Mouse (Mus musculus) lung, adult 2 months (tissue): ENCODE data around the gene Rhoc. TPM values are rescaled to one million over a fixed set of nuclear protein-coding genes. Genes with fewer than 3 reads are reported as not detected.
A peak's percentile ranks its signal among the peaks of the same experiment; 100 is the strongest.

Experiments used
- DNase-seq: peaks from one replicate; pipeline ENCODE4 v3.0.0; 2022
- H3K4me1 ChIP-seq: fragments of 200-500 bp; 2 replicates; pipeline ENCODE4 v1.6.1; 2011; ENCODE audit warnings: low read length; ENCODE audit not compliant: control insufficient read depth, insufficient read depth
- H3K4me3 ChIP-seq: fragments of 200-500 bp; replicated peaks from 2 replicates; pipeline ENCODE3; 2011; ENCODE audit warnings: low read depth, mild to moderate bottlenecking, control low read depth, low read length; ENCODE audit errors: extremely low read depth
- CTCF ChIP-seq: fragments of 200-500 bp; IDR thresholded peaks from 2 replicates; pipeline ENCODE4 v1.5.1; 2011; ENCODE audit warnings: mild to moderate bottlenecking, low read length, control low read depth; ENCODE audit not compliant: insufficient read depth
- POLR2A ChIP-seq: fragments of 200-500 bp; IDR thresholded peaks from 2 replicates; pipeline ENCODE4 v1.6.1; 2011; ENCODE audit warnings: low read depth, mild to moderate bottlenecking, control low read depth, low read length, borderline replicate concordance; ENCODE audit errors: extremely low read depth
- WGBS: fragments of 180-500 bp; shearing (Covaris S2); methylation state at CpG from one replicate; pipeline ENCODE4 v1.1.7; 2018; 5-methylcytosine and 5-hydroxymethylcytosine counted together
- polyA plus RNA-seq: library from polyadenylated mRNA; depleted of rRNA; stranded (reverse); fragments of >200 nt; gene quantifications from 2 replicates; pipeline ENCODE4 v1.2.3, GENCODE M21; 2012

Rhoc gene
- polyA plus RNA-seq, 1 experiment: 140 TPM

DNA sequence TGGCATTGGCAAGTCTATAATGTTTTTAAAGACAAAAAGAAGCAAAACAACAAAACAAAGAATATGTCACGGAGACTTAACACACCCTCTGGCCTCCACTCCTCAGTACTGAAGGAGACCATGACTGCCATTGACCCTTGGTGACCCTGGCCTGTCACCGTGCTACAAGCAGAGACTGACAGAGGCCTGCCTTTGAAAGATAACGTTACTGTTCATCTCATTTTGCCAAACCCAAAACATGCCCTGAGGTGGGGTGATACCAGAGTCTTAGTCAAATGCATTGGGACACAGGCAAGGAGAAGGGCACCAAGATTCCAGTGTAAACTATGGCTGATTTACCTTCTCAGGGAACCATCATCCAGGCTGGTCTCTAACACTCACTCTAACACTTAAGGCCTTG is 19.0 kb upstream of the Rhoc start:
- WGBS: 66% methylated on average over 3 of the region's 3 CpGs
- Histone ChIP-seq H3K4me3 (no peak overlapping the region), H3K4me1 (no peaks in the 10 kb centered on the region)
- TF ChIP-seq POLR2A (no peak), CTCF (no peak)
- DNase-seq: no peak

DNA sequence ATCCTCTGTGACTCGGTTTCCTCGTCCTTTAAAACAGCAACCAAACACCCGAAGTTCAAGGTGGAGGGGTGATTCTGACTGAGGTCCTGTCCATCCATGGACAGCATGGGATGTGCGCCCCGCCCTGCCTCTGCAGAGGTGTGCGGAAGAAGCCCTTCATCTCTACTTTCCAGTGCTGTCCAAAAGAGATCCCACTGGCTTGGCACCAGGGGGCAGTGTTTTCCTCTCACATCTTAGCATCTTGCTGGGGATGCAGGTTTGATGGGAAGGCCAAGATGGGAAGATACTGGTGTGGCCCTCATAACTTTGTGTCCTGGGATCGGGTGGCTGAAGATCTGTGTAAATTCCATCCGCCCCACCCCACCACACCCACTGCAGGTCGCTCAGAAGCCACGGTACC is 18.1 kb upstream of the Rhoc start:
- peak; percentile 60 for DNase-seq
- 62% methylated on average over 10 of the region's 10 CpGs for WGBS
- no peaks in the 10 kb centered on the region for H3K4me1 ChIP-seq

DNA sequence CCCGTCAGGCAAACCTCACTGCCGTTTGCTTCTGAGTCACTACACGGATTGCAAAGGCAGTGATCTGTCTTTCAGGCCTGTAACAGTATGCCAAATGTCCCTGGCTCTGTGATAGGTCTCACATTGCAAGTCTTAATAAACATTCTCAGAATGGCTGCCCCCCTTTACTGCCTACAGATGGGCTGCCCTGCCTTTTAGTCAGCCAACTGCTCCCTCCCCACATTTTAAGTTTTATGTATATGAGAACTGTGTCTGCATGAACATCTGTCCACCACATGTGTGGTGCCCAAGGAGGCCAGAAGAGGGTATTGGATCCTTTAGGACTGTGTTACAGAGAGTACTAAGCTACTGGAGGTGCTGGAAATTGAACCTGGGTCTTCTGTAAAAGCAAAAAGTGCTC is 17.3 kb upstream of the Rhoc start:
- Histone ChIP-seq H3K4me3 (no peak overlapping the region), H3K4me1 (no peaks in the 10 kb centered on the region)
- TF ChIP-seq POLR2A (no peak), CTCF (no peak)
- no peak for DNase-seq
- WGBS: 62% methylated on average over 3 of the region's 3 CpGs

More for the DNA sequence above, 18.1 kb upstream of the Rhoc start:
- H3K4me3 ChIP-seq: no peak overlapping the region
- TF ChIP-seq CTCF (peak; percentile 70), POLR2A (no peak)

DNA sequence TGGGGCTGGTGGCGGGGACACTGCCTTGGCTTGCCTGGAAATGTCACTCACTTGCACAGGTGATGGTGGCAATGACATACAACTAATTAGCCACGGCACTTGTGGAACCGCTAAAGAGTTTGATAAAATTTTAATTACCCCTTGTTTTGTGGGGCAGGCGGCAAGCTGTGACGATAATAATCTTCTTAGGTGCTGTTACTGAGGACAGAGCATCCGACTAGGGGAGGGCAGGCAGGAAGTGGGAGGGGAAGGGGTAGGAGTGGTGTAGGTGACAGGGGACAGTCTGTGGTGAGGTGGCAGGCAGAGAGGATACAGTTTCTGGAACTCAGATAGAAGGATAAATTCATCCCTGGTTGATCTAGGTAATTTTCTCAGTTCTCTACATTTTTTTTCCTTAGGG is 16.7 kb upstream of the Rhoc start:
- H3K4me3 ChIP-seq: no peak overlapping the region
- TF ChIP-seq POLR2A: no peak
- TF ChIP-seq CTCF: no peak
- no peak for DNase-seq
- no peaks in the 10 kb centered on the region for H3K4me1 ChIP-seq
- whole genome bisulfite sequencing: 58% methylated on average over 6 of the region's 6 CpGs

DNA sequence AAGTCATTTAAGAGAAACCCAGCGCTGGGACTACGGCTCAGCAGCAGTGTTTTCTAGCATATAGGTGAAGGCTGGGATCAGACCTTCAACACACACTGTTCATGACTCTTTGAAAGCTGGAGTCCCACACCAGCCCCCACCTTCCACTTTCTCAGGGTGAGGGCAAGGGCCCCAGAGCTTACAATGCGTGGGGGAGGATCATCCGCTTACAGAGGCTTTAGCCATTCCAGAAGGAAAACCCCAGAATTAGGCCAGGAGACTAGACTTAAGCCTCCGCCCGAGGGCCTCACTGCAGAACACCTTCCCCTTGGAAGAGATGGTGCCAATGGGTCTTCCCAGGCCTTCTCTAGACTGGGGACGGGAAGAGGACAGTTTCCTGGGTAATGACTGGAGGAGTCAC is 14.9 kb upstream of the Rhoc start:
- H3K4me3 ChIP-seq: no peak overlapping the region
- 85% methylated on average over 7 of the region's 7 CpGs for WGBS
- H3K4me1 ChIP-seq: peaks cover 3% of the 10 kb centered on the region; the same call in 1 of the 2 replicates
- TF ChIP-seq POLR2A: no peak
- no peak for TF ChIP-seq CTCF
- DNase-seq: no peak

DNA sequence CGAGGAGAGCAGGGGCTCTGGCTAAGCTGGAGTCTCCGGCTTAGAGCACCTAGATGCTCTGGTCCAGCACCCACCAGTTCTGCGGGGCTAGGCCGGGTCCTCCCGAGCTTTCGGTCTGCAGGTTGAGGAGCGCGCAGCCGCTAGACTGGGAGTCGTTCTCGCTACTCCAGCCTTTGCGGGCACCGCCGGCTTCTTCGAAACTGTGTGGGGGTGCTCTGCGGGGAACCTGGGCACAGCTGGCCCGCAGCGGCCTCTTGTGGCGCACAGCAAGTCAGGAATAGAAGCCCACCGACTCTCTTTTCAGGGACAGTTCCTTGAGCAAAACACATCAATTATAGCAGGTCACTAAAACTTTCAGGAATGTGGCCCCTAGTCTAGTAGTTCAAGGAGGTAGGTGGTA is 10.8 kb upstream of the Rhoc start:
- TF ChIP-seq POLR2A (no peak), CTCF (no peak)
- Histone ChIP-seq H3K4me3 (no peak overlapping the region), H3K4me1 (peaks cover 20% of the 10 kb centered on the region)
- 8% methylated on average over 20 of the region's 20 CpGs for WGBS
- no peak for DNase-seq

DNA sequence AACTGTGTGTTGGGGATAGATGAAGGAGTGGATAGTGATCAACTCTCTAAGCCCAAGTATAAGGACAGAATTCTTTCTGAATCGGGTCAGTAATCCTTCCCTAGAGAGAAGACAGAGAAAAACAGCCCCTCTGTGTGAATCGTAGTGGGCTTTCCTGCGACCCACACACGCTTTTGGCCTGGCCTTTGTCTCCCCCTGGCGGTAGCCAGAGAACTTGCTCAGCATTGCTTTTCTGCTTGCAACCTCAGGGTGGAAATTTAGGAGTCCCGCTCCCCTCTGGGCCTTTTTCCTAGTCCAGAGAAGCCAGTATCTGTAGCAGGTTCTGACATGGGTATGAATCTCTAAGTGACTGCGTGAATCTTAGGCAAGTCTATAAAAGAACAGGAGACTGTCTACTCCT is 8.2 kb upstream of the Rhoc start:
- TF ChIP-seq CTCF (peak; percentile 93), POLR2A (no peak)
- 2% methylated on average over 7 of the region's 7 CpGs for WGBS
- Histone ChIP-seq H3K4me1 (peaks cover 27% of the 10 kb centered on the region), H3K4me3 (no peak overlapping the region)
- DNase-seq: peak; percentile 62

DNA sequence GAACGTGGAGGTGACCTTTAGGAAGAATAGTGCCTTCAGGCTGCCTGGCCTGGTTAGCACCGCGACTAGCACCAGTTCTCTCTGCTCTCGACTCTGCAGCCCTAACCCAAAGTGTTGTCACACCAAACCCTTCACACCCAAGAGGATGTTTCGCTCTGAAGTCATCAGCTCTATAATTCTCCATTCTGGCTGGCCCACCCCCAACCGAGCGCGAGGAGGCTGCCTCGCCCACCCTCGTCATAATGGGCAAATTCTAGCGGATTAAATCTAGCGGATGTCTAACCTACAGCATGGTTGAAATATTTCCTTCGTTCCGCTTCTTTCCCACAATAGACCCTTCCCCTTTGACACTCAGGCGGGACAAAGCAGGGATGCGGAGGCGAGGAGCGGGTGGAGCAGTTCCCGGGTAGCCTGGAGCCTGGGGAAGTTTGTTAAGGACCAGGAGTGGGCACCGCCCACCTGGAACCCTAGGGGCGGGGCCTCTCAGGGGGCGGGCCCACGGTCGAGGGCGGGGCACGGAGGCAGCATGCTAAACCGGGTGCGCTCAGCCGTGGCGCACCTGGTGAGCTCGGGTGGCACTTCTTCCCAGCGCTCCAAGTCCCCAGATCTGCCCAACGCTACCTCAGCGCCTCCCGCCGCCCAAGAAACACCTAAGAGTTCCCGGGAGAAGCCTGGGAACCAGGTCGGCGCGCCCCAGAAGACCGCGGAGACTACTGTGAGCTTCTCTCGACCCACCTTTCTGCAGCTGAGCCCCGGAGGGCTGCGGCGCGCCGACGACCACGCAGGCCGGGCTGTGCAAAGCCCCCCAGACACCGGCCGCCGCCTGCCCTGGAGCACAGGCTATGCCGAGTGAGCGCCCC is 7.4 kb upstream of the Rhoc start, which contains the start of gene Ppm1j:
Ppm1j (plus strand) TSS at position 496 of the 860 bp plus-strand sequence.
- peak; percentile 81 for DNase-seq
- peak within 1 kb of the TSS; percentile 49 for H3K4me3 ChIP-seq
- H3K4me1 ChIP-seq: peaks cover 27% of the 10 kb centered on the region
- WGBS: 2% methylated on average over 56 of the region's 56 CpGs
- TF ChIP-seq POLR2A (no peak), CTCF (no peak)

DNA sequence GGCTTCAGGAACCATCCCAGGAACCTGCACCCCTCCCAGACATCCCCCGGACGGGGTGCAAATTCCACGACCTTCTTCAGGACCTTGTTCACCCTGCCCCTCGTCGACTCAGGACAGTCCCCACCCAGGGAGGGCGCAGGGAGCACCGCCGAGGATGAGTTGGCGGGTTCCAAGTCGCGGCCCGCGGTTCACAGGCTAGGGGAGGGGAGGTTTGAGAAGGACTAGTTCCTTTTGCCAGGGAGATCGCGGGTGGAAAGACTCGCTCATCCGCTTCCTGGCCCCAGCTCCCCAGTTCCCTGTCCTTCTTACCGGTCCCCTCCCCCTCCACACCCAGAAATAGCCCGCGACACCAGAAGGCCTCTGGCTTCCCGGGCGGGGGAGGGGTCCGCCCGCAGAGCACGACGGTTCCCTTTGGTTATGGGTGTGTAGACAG is 6.7 kb upstream of the Rhoc start, which contains the start of gene Fam19a3:
Fam19a3 (minus strand) TSS at position 370 of the 433 bp plus-strand sequence.
- DNase-seq: no peak
- Histone ChIP-seq H3K4me3 (peak within 1 kb of the TSS; percentile 49), H3K4me1 (peaks cover 27% of the 10 kb centered on the region)
- whole genome bisulfite sequencing: under 1% methylated on average over 26 of the region's 26 CpGs
- no peak for TF ChIP-seq CTCF
